Mouse (Mus musculus): Measurements from ENCODE around the gene Tyk2.

Tyk2 gene

GRCm38 (mm10) chr9:21131059-21131956, at the start of gene Tyk2:
Gene Tyk2, minus strand, starts transcription at chr9:21131243.
- DNase-seq (ENCODE audit: low spot score in 2 of 2): peak; percentile 96 to 98

GRCm38 (mm10) chr9:21180841-21181240, 49.8 kb upstream of the Tyk2 start:
- no peak for DNase-seq (ENCODE audit: low spot score in 2 of 2)

- no peak for DNase-seq (ENCODE audit: low spot score in 2 of 2)
Measured at GRCm38 (mm10) chr9:21180402-21180801, 49.4 kb upstream of the Tyk2 start.

GRCm38 (mm10) chr9:21172364-21172763, 41.3 kb upstream of the Tyk2 start:
- no peak for DNase-seq (ENCODE audit: low spot score in 2 of 2)

GRCm38 (mm10) chr9:21169157-21169556, 38.1 kb upstream of the Tyk2 start:
- DNase-seq (ENCODE audit: low spot score in 2 of 2): no peak

GRCm38 (mm10) chr9:21168161-21169123, 37.4 kb upstream of the Tyk2 start:
- DNase-seq (ENCODE audit: low spot score in 2 of 2): peak; percentile 76 to 78

GRCm38 (mm10) chr9:21167140-21168097, 36.4 kb upstream of the Tyk2 start:
- peak; percentile 57 to 66 for DNase-seq (ENCODE audit: low spot score in 2 of 2)

GRCm38 (mm10) chr9:21166516-21166915, 35.5 kb upstream of the Tyk2 start:
- no peak for DNase-seq (ENCODE audit: low spot score in 2 of 2)

GRCm38 (mm10) chr9:21165952-21166451, 35.0 kb upstream of the Tyk2 start:
- peak; percentile 30 to 49 for DNase-seq (ENCODE audit: low spot score in 2 of 2)

GRCm38 (mm10) chr9:21165041-21165951, 34.3 kb upstream of the Tyk2 start, which contains the start of gene Pde4a:
Gene Pde4a, plus strand, starts transcription at chr9:21165714.
- peak; percentile 47 to 69 for DNase-seq (ENCODE audit: low spot score in 2 of 2)

- DNase-seq (ENCODE audit: low spot score in 2 of 2): no peak
Measured at GRCm38 (mm10) chr9:21164072-21164471, 33.0 kb upstream of the Tyk2 start.

GRCm38 (mm10) chr9:21163086-21164050, 32.3 kb upstream of the Tyk2 start:
- DNase-seq (ENCODE audit: low spot score in 2 of 2): no peak

- DNase-seq (ENCODE audit: low spot score in 2 of 2): peak; percentile 83 to 84
Measured at GRCm38 (mm10) chr9:21161209-21161909, 30.3 kb upstream of the Tyk2 start.

GRCm38 (mm10) chr9:21154787-21155186, 23.7 kb upstream of the Tyk2 start:
- no peak for DNase-seq (ENCODE audit: low spot score in 2 of 2)

- peak in 1 of 2 experiments; percentile 21 for DNase-seq (ENCODE audit: low spot score in 2 of 2)
Measured at GRCm38 (mm10) chr9:21153833-21154232, 22.8 kb upstream of the Tyk2 start.

- no peak for DNase-seq (ENCODE audit: low spot score in 2 of 2)
Measured at GRCm38 (mm10) chr9:21153331-21153730, 22.3 kb upstream of the Tyk2 start.

- DNase-seq (ENCODE audit: low spot score in 2 of 2): no peak
Measured at GRCm38 (mm10) chr9:21152715-21153114, 21.7 kb upstream of the Tyk2 start.

Measured in heart, adult 9 months (tissue).